Mouse (Mus musculus) CH12.LX (cell line): ENCODE measurements at regions not wholly inside any gene's neighbourhood (a gene's known extent, or its start where the extent isn't known, plus 50 kb on each side); places are given as distances from the start of the nearest gene placed in this dataset.

Experiments
- DNase-seq: peaks from one replicate; pipeline ENCODE4 v3.0.0-alpha.2; 2013; ENCODE audit errors: extremely low read depth
- H3K27ac ChIP-seq: 2 replicates; pipeline ENCODE4 v1.5.1; 2012; ENCODE audit warnings: low read depth, mild to moderate bottlenecking, control low read depth, moderate library complexity; ENCODE audit not compliant: insufficient read depth
- H3K27me3 ChIP-seq: replicated peaks from 2 replicates; pipeline ENCODE3; 2012; ENCODE audit warnings: inconsistent platforms
- H3K36me3 ChIP-seq, 2 experiments: replicated peaks in 1 of 2; 2 replicates each; pipeline versions ENCODE3 to v1.6.1; 2012; ENCODE audit warnings: inconsistent platforms in 1 of 2, low read length in 1 of 2, mild to moderate bottlenecking in 1 of 2, mixed read lengths in 1 of 2, moderate library complexity in 1 of 2; ENCODE audit not compliant: control insufficient read depth in 1 of 2, insufficient read depth in 1 of 2
- H3K4me1 ChIP-seq, 2 experiments: 2 replicates each; pipeline ENCODE4 v1.6.1; 2012; ENCODE audit warnings: inconsistent platforms in 1 of 2, moderate library complexity in 1 of 2; ENCODE audit not compliant: insufficient read depth in 2 of 2, control insufficient read depth in 1 of 2
- H3K4me2 ChIP-seq: 2 replicates; pipeline ENCODE4 v1.6.1; 2012; ENCODE audit warnings: low read depth, mild to moderate bottlenecking, control low read depth; ENCODE audit not compliant: poor library complexity, insufficient read depth, severe bottlenecking
- H3K4me3 ChIP-seq, 3 experiments: fragments of 150-350 bp in 1 of 3; sonication (generic) in 1 of 3; replicated peaks in 1 of 3; 2 replicates each; pipeline versions ENCODE3 to v1.5.1; 2011 to 2012; ENCODE audit warnings: low read depth in 2 of 3, low read length in 2 of 3, mild to moderate bottlenecking in 2 of 3, moderate library complexity in 2 of 3, control low read depth in 1 of 3, improper control_type of control experiment in 1 of 3, inconsistent platforms in 1 of 3, mixed read lengths in 1 of 3; ENCODE audit not compliant: poor library complexity in 1 of 3
- H3K79me2 ChIP-seq: replicated peaks from 2 replicates; pipeline ENCODE4 v1.6.1; 2012; ENCODE audit warnings: mild to moderate bottlenecking, moderate library complexity; ENCODE audit not compliant: control insufficient read depth, poor library complexity, insufficient read depth, severe bottlenecking; ENCODE audit errors: extremely low read depth
- H3K9ac ChIP-seq: 2 replicates; pipeline ENCODE4 v1.6.1; 2012; ENCODE audit warnings: low read depth, mild to moderate bottlenecking, control low read depth, moderate library complexity; ENCODE audit not compliant: insufficient read depth
- H3K9me3 ChIP-seq: replicated peaks from 2 replicates; pipeline ENCODE3; 2012; ENCODE audit warnings: low read length, inconsistent platforms, mixed read lengths
- CHD2 ChIP-seq: IDR thresholded peaks from 2 replicates; pipeline ENCODE4 v1.6.1; 2011; ENCODE audit warnings: low read length, improper control_type of control experiment
- CTCF ChIP-seq, 2 experiments: IDR thresholded peaks in 1 of 2; conservative IDR thresholded peaks in 1 of 2; 2 replicates each; pipeline ENCODE4 v1.5.1; 2011 to 2012; ENCODE audit warnings: low read depth in 2 of 2, low read length in 2 of 2, improper control_type of control experiment in 1 of 2, inconsistent platforms in 1 of 2, mild to moderate bottlenecking in 1 of 2, moderate library complexity in 1 of 2
- E2F4 ChIP-seq: IDR thresholded peaks from 2 replicates; pipeline ENCODE4 v1.6.1; 2011; ENCODE audit warnings: low read depth, low read length, improper control_type of control experiment; ENCODE audit not compliant: insufficient replicate concordance
- ELF1 ChIP-seq: IDR thresholded peaks from 2 replicates; pipeline ENCODE4 v1.6.1; 2014; ENCODE audit warnings: low read depth, mild to moderate bottlenecking, inconsistent platforms, low read length, improper control_type of control experiment
- ETS1 ChIP-seq: conservative IDR thresholded peaks from 2 replicates; pipeline ENCODE4 v1.6.1; 2012; ENCODE audit warnings: low read depth, mild to moderate bottlenecking, inconsistent platforms, low read length, improper control_type of control experiment, moderate library complexity
- GABPA ChIP-seq: IDR thresholded peaks from 2 replicates; pipeline ENCODE4 v1.6.1; 2012; ENCODE audit warnings: low read depth, low read length, improper control_type of control experiment, inconsistent platforms; ENCODE audit not compliant: insufficient replicate concordance
- JUN ChIP-seq: IDR thresholded peaks from 2 replicates; pipeline ENCODE4 v1.6.1; 2011; ENCODE audit warnings: low read depth, mild to moderate bottlenecking, low read length, improper control_type of control experiment, moderate library complexity; ENCODE audit not compliant: insufficient read depth
- KAT2A ChIP-seq: IDR thresholded peaks from 2 replicates; pipeline ENCODE4 v1.6.1; 2012; ENCODE audit warnings: low read length, improper control_type of control experiment, inconsistent platforms; ENCODE audit not compliant: insufficient replicate concordance
- MAFK ChIP-seq: IDR thresholded peaks from 2 replicates; pipeline ENCODE4 v1.6.1; 2011; ENCODE audit warnings: low read length, improper control_type of control experiment; ENCODE audit not compliant: insufficient replicate concordance
- MXI1 ChIP-seq: IDR thresholded peaks from 2 replicates; pipeline ENCODE4 v1.6.1; 2011; ENCODE audit warnings: mild to moderate bottlenecking, low read depth, low read length, improper control_type of control experiment
- MYC ChIP-seq: IDR thresholded peaks from 2 replicates; pipeline ENCODE4 v1.6.1; 2011; ENCODE audit warnings: low read depth, mild to moderate bottlenecking, improper control_type of control experiment, low read length
- NELFE ChIP-seq: IDR thresholded peaks from 2 replicates; pipeline ENCODE4 v1.6.1; 2011; ENCODE audit warnings: low read depth, low read length, improper control_type of control experiment
- POLR2A ChIP-seq: IDR thresholded peaks from 2 replicates; pipeline ENCODE4 v1.6.1; 2011; ENCODE audit warnings: low read depth, mild to moderate bottlenecking, improper control_type of control experiment, low read length
- POLR2AphosphoS2 ChIP-seq: IDR thresholded peaks from 2 replicates; pipeline ENCODE4 v1.6.1; 2011; ENCODE audit warnings: low read depth, low read length, improper control_type of control experiment
- RAD21 ChIP-seq: IDR thresholded peaks from 2 replicates; pipeline ENCODE4 v1.6.1; 2011; ENCODE audit warnings: low read depth, mild to moderate bottlenecking, low read length, improper control_type of control experiment, moderate library complexity
- SMC3 ChIP-seq: IDR thresholded peaks from 2 replicates; pipeline ENCODE4 v1.6.1; 2011; ENCODE audit warnings: low read depth, low read length, improper control_type of control experiment
- USF2 ChIP-seq: conservative IDR thresholded peaks from 2 replicates; pipeline ENCODE4 v1.6.1; 2011; ENCODE audit warnings: low read depth, low read length, improper control_type of control experiment
- ZC3H11A ChIP-seq: IDR thresholded peaks from 2 replicates; pipeline ENCODE4 v1.6.1; 2012; ENCODE audit warnings: low read depth, mild to moderate bottlenecking, inconsistent platforms, low read length, improper control_type of control experiment
- ZNF384 ChIP-seq: IDR thresholded peaks from 2 replicates; pipeline ENCODE4 v1.6.1; 2012; ENCODE audit warnings: low read depth, low read length, improper control_type of control experiment, inconsistent platforms
- dilution Hi-C: fragments of 300-500 bp; cut with MboI; formaldehyde crosslinking; loops from 2 replicates; pipeline ENCODE4 v1.14.3; 2020; ENCODE audit warnings: low sequenced_read_pairs; ENCODE audit not compliant: extremely low pct_unique_long_range_greater_than_20kb, extremely low pct_ligation_motif_present
- in situ Hi-C: fragments of 300-500 bp; cut with MboI; formaldehyde crosslinking; loops from 3 replicates; pipeline ENCODE4 v1.14.3; 2019; ENCODE audit warnings: low sequenced_read_pairs, low pct_ligation_motif_present, low pct_unique_long_range_greater_than_20kb, mixed read lengths

GRCm38 (mm10) chr15:95725866-95726265 lies 64.8 kb upstream of the Ano6 start:
- dilution Hi-C loops = no loop called here
- peak overlapping the region; percentile 8; the same call in 1 of the 2 replicates for H3K4me2 ChIP-seq
- H3K79me2 ChIP-seq = no peaks in the 10 kb centered on the region
- in situ Hi-C loops = no loop called here
- TF ChIP-seq MYC = peak; percentile 75; the same call in 1 of the 2 replicates
- peak; percentile 86 for TF ChIP-seq RAD21
- peak; percentile 63 to 90 for TF ChIP-seq CTCF (conservative IDR thresholded peaks at IDR 0.05 in 1 of 2, IDR thresholded peaks at IDR 0.05 in 1 of 2; ENCODE audit: low read depth in 2 of 2, low read length in 2 of 2)
- TF ChIP-seq SMC3 = peak; percentile 60
- TF ChIP-seq MXI1 = no peak
- TF ChIP-seq ELF1 = peak; percentile 76
- no peak for TF ChIP-seq USF2
- TF ChIP-seq POLR2A = no peak
- H3K9me3 ChIP-seq = peaks cover 4% of the 10 kb centered on the region
- peak overlapping the region in 2 of 3 experiments; percentile 39 to 40 for H3K4me3 ChIP-seq
- peak; percentile 95 for DNase-seq
- no peak overlapping the region for H3K9ac ChIP-seq
- no peaks in the 10 kb centered on the region for H3K27me3 ChIP-seq
- peaks cover 0 to 9% of the 10 kb centered on the region in 2 experiments; a peak in 1 of 4 replicates for H3K4me1 ChIP-seq
- H3K27ac ChIP-seq = no peak overlapping the region
- peaks cover 0 to 4% of the 10 kb centered on the region in 2 experiments for H3K36me3 ChIP-seq

- TF ChIP-seq KAT2A = no peak
- TF ChIP-seq MAFK = no peak
- no peak for TF ChIP-seq CTCF (conservative IDR thresholded peaks at IDR 0.05 in 1 of 2, IDR thresholded peaks at IDR 0.05 in 1 of 2; ENCODE audit: low read depth in 2 of 2, low read length in 2 of 2)
- TF ChIP-seq JUN = no peak
- no peak for TF ChIP-seq ELF1
- TF ChIP-seq CHD2 = no peak
- no peak for TF ChIP-seq ETS1
- no peak for TF ChIP-seq NELFE
- no peak for TF ChIP-seq ZC3H11A
- TF ChIP-seq E2F4 = no peak
- TF ChIP-seq MYC = no peak
- no peak for TF ChIP-seq RAD21
- TF ChIP-seq ZNF384 = no peak
- TF ChIP-seq USF2 = no peak
- TF ChIP-seq POLR2AphosphoS2 = no peak
- TF ChIP-seq GABPA = no peak
- H3K27me3 ChIP-seq = no peaks in the 10 kb centered on the region
- H3K9ac ChIP-seq = no peak overlapping the region
- peaks cover 0 to 4% of the 10 kb centered on the region in 2 experiments for H3K36me3 ChIP-seq
- peaks cover 4% of the 10 kb centered on the region for H3K9me3 ChIP-seq
- H3K4me2 ChIP-seq = no peak overlapping the region
- in situ Hi-C loops (no loop called here), dilution Hi-C loops (no loop called here)
- DNase-seq = no peak
- H3K4me1 ChIP-seq = peaks cover 0 to 9% of the 10 kb centered on the region in 2 experiments; a peak in 1 of 4 replicates
- H3K4me3 ChIP-seq = no peak overlapping the region
- H3K27ac ChIP-seq = no peak overlapping the region
- no peaks in the 10 kb centered on the region for H3K79me2 ChIP-seq
Measured at GRCm38 (mm10) chr15:95726516-95726915, 64.1 kb upstream of the Ano6 start.
